Mouse (Mus musculus) kidney, postnatal 14 days (tissue): ENCODE measurements around the gene Ifna5.
"Not testable (repeated sequence)": the region's sequence is repeated elsewhere in the genome, so short reads cannot be mapped to it uniquely, and the experiment has no call there.

Source experiments
- DNase-seq: peaks from one replicate; pipeline ENCODE4 v3.0.0; 2022; ENCODE audit warnings: mixed read lengths

Ifna5 gene

DNA sequence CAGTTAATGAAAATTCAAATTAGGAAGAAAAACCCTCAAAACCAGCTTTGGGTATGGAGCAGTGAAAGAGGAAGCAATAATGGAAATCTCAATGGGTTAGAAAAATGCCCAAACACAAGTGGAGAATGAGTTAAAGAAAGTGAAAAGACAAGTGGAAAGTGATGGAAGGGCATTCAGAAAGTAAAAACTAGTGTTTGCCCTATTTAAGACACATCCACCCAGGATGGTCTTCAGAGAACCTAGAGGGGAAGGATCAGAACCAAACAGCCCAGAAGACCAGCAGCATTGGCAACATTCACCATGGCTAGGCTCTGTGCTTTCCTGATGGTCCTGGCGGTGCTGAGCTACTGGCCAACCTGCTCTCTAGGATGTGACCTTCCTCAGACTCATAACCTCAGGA, at the start of gene Ifna5:
Ifna5 (plus strand) TSS at position 301 of the 400 bp plus-strand sequence.
- not testable (repeated sequence) for DNase-seq

DNA sequence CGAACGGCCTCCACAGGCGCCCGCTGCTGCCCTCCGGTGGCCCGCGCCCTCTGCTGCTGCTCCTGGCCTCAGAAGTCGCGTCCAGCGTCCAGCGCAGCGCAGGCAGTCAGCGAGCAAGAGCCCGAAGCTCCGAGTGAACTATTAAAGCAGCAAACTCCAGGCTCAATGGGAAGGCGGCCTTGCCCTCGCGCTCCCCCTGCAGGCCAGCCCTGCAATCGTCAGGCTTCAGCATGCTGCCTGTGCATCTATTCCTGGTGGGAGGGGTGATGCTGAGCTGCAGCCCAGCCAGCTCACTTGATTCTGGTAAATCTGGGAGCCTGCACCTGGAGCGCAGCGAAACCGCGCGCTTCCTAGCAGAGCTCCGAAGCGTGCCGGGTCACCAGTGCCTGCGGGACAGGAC, 46.9 kb upstream of the Ifna5 start, which contains the start of gene Gm13277:
Gm13277 (plus strand) TSS at position 231 of the 400 bp plus-strand sequence.
- peak; percentile 83 for DNase-seq

DNA sequence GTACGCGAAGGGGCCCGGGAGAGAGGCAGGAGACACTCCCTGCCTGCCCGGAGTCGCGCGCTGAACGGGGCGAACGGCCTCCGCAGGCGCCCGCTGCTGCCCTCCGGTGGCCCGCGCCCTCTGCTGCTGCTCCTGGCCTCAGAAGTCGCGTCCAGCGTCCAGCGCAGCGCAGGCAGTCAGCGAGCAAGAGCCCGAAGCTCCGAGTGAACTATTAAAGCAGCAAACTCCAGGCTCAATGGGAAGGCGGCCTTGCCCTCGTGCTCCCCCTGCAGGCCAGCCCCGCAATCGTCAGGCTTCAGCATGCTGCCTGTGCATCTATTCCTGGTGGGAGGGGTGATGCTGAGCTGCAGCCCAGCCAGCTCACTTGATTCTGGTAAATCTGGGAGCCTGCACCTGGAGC, 44.1 kb upstream of the Ifna5 start, which contains the start of gene Gm13278:
Gm13278 (plus strand) TSS at position 301 of the 400 bp plus-strand sequence.
- DNase-seq = not testable (repeated sequence)

DNA sequence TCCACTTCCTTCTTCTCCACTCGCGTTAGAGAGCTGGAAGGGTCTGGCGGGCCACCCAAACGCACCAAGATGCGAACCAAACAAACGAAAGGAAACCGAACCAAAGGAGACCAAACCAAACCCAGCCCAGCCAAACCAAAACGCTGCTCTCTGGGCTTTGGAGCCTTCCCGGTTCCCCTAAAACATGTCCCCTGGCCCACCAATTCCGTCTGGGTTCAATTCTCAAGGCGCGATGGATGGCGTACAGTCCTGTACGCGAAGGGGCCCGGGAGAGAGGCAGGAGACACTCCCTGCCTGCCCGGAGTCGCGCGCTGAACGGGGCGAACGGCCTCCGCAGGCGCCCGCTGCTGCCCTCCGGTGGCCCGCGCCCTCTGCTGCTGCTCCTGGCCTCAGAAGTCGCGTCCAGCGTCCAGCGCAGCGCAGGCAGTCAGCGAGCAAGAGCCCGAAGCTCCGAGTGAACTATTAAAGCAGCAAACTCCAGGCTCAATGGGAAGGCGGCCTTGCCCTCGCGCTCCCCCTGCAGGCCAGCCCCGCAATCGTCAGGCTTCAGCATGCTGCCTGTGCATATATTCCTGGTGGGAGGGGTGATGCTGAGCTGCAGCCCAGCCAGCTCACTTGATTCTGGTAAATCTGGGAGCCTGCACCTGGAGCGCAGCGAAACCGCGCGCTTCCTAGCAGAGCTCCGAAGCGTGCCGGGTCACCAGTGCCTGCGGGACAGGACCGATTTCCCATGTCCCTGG, 41.2 kb upstream of the Ifna5 start, which contains the start of gene Gm13275:
Gm13275 (plus strand) TSS at position 552 of the 740 bp plus-strand sequence.
- peak; percentile 44 for DNase-seq

DNA sequence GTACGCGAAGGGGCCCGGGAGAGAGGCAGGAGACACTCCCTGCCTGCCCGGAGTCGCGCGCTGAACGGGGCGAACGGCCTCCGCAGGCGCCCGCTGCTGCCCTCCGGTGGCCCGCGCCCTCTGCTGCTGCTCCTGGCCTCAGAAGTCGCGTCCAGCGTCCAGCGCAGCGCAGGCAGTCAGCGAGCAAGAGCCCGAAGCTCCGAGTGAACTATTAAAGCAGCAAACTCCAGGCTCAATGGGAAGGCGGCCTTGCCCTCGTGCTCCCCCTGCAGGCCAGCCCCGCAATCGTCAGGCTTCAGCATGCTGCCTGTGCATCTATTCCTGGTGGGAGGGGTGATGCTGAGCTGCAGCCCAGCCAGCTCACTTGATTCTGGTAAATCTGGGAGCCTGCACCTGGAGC, 38.2 kb upstream of the Ifna5 start, which contains the start of gene Gm13279:
Gm13279 (plus strand) TSS at position 301 of the 400 bp plus-strand sequence.
- not testable (repeated sequence) for DNase-seq

- DNase-seq = not testable (repeated sequence)
Measured at GRCm38 (mm10) chr4:88799365-88799764, 36.0 kb upstream of the Ifna5 start, which contains the start of gene Gm13285. Gene Gm13285 (plus strand): TSS chr4:88799665.

GRCm38 (mm10) chr4:88802954-88803353, 32.4 kb upstream of the Ifna5 start, which contains the start of gene Gm13287:
Gene Gm13287 (plus strand): TSS chr4:88803254.
- DNase-seq = not testable (repeated sequence)

DNA sequence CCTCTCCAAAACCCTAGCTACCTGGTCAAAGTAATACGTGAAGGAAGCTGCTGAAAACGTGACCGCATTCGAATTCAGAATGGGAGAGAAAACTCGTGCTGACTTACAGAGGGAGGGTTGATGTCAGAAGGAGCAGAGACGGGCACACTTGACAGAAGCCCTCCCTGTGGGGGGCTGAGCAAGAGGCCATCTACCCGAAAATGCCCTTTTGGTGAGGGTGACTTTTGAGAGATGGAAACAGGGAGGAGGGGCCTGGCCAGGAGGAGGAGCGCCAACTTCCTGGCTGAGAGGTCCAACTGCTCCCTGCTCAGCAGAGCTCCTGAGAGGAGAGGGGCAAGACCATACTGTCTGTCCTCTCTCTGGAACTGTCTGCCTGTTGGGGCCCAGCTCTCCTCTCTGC, 30.1 kb upstream of the Ifna5 start, which contains the start of gene Gm13288:
Gm13288 (plus strand) TSS at position 301 of the 400 bp plus-strand sequence.
- DNase-seq = not testable (repeated sequence)

GRCm38 (mm10) chr4:88805761-88806160, 29.6 kb upstream of the Ifna5 start:
- DNase-seq = peak; percentile 35

DNA sequence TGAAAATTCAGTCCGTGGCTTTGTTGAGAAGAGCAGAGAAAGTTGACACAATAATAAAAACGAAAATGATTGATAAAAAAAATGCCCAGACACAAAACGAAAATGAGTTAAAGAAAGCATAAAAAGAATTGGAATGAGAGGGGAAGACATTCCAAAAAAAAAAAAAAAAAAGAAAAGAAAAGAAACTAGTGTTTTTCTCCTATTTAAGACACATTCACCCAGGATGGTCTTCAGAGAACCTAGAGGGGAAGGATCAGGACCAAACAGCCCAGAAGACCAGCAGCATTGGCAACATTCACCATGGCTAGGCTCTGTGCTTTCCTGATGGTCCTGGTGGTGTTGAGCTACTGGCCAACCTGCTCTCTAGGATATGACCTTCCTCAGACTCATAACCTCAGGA, 19.4 kb upstream of the Ifna5 start, which contains the start of gene Ifna7:
Ifna7 (plus strand) TSS at position 301 of the 400 bp plus-strand sequence.
- no peak for DNase-seq

GRCm38 (mm10) chr4:88819659-88820058, 15.7 kb upstream of the Ifna5 start, which contains the start of gene Ifna11:
Gene Ifna11 (plus strand): TSS chr4:88819959.
- no peak for DNase-seq

GRCm38 (mm10) chr4:88822995-88823394, 12.3 kb upstream of the Ifna5 start:
- peak; percentile 1 for DNase-seq

DNA sequence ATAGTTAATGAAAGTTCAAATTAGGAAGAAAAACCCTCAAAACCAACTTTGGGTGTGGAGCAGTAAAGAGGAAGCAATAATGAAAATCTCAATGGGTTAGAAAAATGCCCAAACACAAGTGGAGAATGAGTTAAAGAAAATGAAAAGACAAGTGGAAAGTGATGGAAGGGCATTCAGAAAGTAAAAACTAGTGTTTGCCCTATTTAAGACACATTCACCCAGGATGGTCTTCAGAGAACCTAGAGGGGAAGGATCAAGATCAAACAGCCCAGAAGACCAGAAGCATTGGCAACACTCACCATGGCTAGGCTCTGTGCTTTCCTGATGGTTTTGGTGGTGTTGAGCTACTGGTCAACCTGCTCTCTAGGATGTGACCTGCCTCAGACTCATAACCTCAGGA, 8.2 kb upstream of the Ifna5 start, which contains the start of gene Ifna6:
Ifna6 (plus strand) TSS at position 301 of the 400 bp plus-strand sequence.
- DNase-seq = not testable (repeated sequence)

DNA sequence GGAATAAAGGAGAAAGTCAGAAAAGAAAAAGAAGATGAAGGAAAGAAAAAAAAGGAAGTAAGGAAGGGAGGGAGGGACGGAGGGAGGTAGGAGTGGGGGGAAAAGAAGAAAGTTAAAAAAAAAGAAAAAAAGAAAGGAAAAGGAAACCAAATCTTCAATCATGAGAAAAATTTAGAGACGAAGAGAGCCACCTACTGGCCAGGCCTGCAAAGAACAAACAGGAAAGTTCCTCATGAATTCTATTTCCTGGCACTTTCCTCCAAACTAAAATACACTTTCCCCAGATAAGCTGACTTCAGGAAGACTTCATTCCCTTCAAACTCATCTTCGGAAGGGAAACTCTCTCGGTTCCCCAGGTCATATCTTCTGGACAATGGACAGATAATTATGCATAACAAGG, 4.8 kb upstream of the Ifna5 start:
- DNase-seq = peak; percentile 11

DNA sequence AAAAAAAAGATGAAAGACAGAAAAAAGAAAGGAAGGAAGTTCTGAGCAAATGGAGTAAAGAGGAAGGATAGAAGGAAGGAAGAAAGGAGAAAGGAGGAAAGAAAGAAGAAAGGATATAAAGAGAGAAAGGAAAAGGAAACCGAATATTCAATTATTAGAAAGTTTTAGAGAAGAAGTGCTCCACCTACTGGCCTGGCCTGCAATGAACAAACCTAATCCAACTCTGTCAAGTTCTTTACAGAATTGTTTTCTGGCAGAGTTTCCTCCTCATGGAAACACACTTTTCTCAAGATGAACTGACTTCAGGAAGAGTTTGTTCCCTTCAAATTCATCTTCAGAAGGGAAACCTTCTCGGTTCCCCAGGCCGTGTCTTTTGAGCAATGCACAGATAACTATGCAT, 3.5 kb downstream of the Ifna5 start:
- no peak for DNase-seq

DNA sequence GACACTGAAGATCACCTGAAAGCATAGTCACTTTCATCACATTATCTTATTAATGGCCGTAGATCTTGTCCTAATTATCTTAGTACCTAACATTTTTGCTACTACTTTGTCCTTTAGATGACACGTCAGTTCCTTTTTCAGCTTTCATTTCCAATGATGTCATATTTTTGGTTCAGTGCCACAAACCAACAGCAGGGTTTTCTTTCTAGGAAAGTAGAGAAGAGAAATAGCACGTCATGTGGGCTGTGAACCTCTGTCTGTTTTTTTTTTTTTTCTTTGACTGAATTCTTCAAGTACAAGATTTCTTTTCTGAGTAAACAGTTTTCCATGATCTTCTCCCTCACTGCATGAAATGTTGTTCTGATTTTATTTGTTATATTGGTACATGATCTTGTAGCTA, 4.7 kb downstream of the Ifna5 start:
- no peak for DNase-seq

DNA sequence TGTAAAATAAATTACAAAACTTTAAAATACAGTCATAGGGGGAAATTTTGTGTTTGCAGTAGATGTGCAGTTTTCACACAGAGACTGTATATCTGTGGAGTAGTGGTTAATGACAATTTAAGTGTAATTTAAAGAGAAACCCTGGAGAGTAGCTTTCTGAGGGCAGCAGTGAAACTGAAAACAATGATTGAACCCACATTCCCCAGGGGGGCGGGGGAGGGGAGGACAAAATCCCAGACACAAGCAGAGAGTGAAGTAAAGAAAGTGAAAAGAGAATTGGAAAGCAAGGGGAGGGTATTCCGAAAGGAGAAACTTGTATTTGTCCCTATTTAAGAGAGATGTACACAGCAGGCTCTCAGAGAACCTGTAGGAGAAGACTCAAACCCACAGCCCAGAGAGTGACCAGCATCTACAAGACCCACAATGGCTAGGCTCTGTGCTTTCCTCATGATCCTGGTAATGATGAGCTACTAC, 6.2 kb downstream of the Ifna5 start, which contains the start of gene Ifna4:
Ifna4 (plus strand) TSS at position 424 of the 474 bp plus-strand sequence.
- no peak for DNase-seq

DNA sequence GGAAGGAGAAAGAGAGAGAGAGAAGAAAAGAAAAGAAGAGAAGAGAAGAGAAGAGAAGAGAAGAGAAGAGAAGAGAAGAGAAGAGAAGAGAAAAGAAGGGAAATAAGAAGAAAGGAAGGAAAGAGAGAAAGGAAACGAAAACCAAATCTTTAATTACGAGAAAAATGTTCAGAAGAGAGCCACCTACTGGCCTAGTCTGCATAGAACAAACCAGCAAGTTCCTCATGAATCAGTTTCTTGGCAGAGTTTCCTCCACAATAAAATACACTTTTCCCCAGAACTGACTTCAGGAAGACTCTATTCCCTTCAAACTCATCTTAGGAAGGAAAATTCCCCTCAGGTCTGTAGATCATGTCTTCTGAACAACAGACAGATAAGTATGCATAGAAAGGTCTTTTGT, 10.0 kb downstream of the Ifna5 start:
- no peak for DNase-seq

DNA sequence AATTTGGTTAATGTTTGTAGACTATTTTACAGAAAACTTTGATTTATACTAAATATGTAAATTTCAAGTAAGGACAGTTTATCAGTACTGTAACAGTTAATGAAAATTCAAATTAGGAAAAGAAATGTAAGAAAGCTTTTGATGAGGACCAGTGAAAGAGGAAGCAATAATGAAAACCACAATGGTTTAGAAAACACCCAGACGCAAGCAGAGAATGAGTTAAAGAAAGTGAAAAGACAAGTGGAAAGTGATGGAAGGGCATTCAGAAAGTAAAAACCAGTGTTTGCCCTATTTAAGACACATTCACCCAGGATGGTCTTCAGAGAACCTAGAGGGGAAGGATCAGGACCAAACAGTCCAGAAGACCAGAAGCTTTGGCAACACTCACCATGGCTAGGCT, 14.4 kb downstream of the Ifna5 start, which contains the start of gene Ifna1:
Ifna1 (plus strand) TSS at position 390 of the 400 bp plus-strand sequence.
- DNase-seq = no peak

- DNase-seq = no peak
Measured at GRCm38 (mm10) chr4:88851026-88851763, 15.9 kb downstream of the Ifna5 start.

DNA sequence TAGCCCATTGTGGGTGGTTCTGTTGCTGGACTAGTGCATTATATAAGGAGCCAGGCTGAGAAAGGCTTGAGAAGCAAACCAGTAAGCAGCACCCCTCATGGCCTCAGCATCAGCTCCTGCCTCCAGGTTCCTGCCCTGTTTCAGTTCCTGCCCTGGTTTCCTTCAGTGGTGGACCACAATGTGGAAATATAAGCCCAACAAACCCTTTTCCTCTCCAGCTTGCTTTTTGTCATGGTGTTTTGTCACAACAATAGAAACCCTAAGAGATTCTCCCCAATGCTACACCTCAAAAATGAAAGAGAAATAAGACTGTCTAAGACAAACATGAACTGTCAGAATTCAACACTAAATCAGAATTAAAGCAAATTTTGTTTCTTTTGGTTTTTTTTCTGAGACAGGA, 23.9 kb downstream of the Ifna5 start:
- DNase-seq = no peak

DNA sequence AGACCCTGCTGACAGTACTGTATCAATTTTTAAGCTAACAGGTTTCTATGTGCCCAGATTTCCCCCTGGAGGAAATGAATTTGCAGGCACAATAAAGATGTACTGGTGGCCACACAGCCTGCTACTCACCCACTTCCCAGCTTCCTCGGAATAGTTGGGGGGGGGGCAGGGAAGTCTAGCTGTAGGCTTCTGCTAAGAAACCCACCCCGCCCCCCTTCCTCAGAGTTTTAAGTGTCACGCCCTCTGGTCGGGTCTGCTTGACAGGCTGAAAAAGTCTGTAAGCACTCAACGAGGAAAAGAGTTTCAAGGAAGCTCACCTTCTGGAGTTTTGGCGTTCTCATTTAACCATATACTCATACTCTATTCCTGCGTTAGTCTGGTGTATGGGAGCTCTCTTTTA, 28.0 kb downstream of the Ifna5 start:
- no peak for DNase-seq

- no peak for DNase-seq
Measured at GRCm38 (mm10) chr4:88864599-88864998, 29.3 kb downstream of the Ifna5 start.
